Mouse (Mus musculus) bone marrow, adult 2 months (tissue): ENCODE results near the gene Pcgf2. TPM values are rescaled to one million over a fixed set of nuclear protein-coding genes. Genes with fewer than 3 reads are reported as not detected.

Experiments used
- H3K27ac ChIP-seq: fragments of 200-500 bp; 2 replicates; pipeline ENCODE4 v1.5.1; 2012; ENCODE audit warnings: low read depth, mild to moderate bottlenecking, control low read depth, inconsistent platforms, low read length; ENCODE audit not compliant: control insufficient read depth, poor library complexity, insufficient read depth
- H3K4me1 ChIP-seq: fragments of 200-500 bp; 2 replicates; pipeline ENCODE4 v1.6.1; 2011; ENCODE audit warnings: low read length; ENCODE audit not compliant: control insufficient read depth, insufficient read depth
- H3K4me3 ChIP-seq: fragments of 200-500 bp; replicated peaks from 2 replicates; pipeline ENCODE3; 2011; ENCODE audit warnings: mild to moderate bottlenecking, low read depth, low read length, control low read depth; ENCODE audit not compliant: control insufficient read depth
- CTCF ChIP-seq: fragments of 200-500 bp; IDR thresholded peaks from 2 replicates; pipeline ENCODE4 v1.5.1; 2011; ENCODE audit warnings: low read length, control low read depth; ENCODE audit not compliant: control insufficient read depth, insufficient read depth
- POLR2A ChIP-seq: fragments of 200-500 bp; IDR thresholded peaks from 2 replicates; pipeline ENCODE4 v1.6.1; 2011; ENCODE audit warnings: low read depth, mild to moderate bottlenecking, control low read depth, low read length, borderline replicate concordance; ENCODE audit not compliant: control insufficient read depth
- WGBS: fragments of 180-500 bp; shearing (Covaris S2); methylation state at CpG from one replicate; pipeline ENCODE4 v1.1.7; 2018; 5-methylcytosine and 5-hydroxymethylcytosine counted together
- polyA plus RNA-seq: library from polyadenylated mRNA; stranded (reverse); fragments of >200 nt; gene quantifications from 2 replicates; pipeline ENCODE4 v1.2.4, GENCODE M21; 2011; ENCODE audit warnings: low replicate concordance; ENCODE audit not compliant: missing spikeins, insufficient read depth, insufficient read length

The Pcgf2 gene
- polyA plus RNA-seq, result 7.0 and 10.7 TPM in 2 replicates

- H3K4me1 ChIP-seq, result peaks cover 1% of the 10 kb centered on the region
Observed at GRCm38 (mm10) chr11:97700003-97700745, at the start of gene Pcgf2. TSS of gene Pcgf2 (minus strand) at chr11:97700497.

GRCm38 (mm10) chr11:97748496-97748895, 48.2 kb upstream of the Pcgf2 start:
- WGBS, result 78% methylated on average over 5 of the region's 5 CpGs
- H3K27ac ChIP-seq, result 0 out of 2 replicates have a peak overlapping the region, but pooled peaks have one; percentile 17
- TF ChIP-seq POLR2A (no peak), CTCF (no peak)
- no peak overlapping the region for H3K4me3 ChIP-seq
- H3K4me1 ChIP-seq, result no peaks in the 10 kb centered on the region; the same call in 1 of the 2 replicates

More at GRCm38 (mm10) chr11:97700003-97700745, at the start of gene Pcgf2:
- peak within 1 kb of the TSS; percentile 69 for H3K4me3 ChIP-seq
- peak within 1 kb of the TSS; percentile 30; the same call in 1 of the 2 replicates for H3K27ac ChIP-seq
- under 1% methylated on average over 85 of the region's 85 CpGs for whole genome bisulfite sequencing
- TF ChIP-seq CTCF (no peak), POLR2A (no peak)

- TF ChIP-seq CTCF, result no peak
- no peak for TF ChIP-seq POLR2A
- WGBS, result 89% methylated on average over 8 of the region's 8 CpGs
Observed at GRCm38 (mm10) chr11:97747773-97748172, 47.5 kb upstream of the Pcgf2 start.

GRCm38 (mm10) chr11:97745331-97745721, 45.0 kb upstream of the Pcgf2 start:
- TF ChIP-seq POLR2A (no peak), CTCF (no peak)
- Histone ChIP-seq H3K4me1 (peaks cover 3% of the 10 kb centered on the region; the same call in 1 of the 2 replicates), H3K27ac (peak overlapping the region; percentile 89), H3K4me3 (peak overlapping the region; percentile 80)
- 4% methylated on average over 13 of the region's 13 CpGs for WGBS

More at GRCm38 (mm10) chr11:97747773-97748172, 47.5 kb upstream of the Pcgf2 start:
- Histone ChIP-seq H3K4me3 (no peak overlapping the region), H3K27ac (no peak overlapping the region), H3K4me1 (no peaks in the 10 kb centered on the region; the same call in 1 of the 2 replicates)

GRCm38 (mm10) chr11:97744718-97745330, 44.5 kb upstream of the Pcgf2 start:
- peak overlapping the region; percentile 89 for H3K27ac ChIP-seq
- TF ChIP-seq CTCF, result no peak
- no peak; the same call in 1 of the 2 replicates for TF ChIP-seq POLR2A
- peaks cover 4% of the 10 kb centered on the region for H3K4me1 ChIP-seq
- peak overlapping the region; percentile 80 for H3K4me3 ChIP-seq
- WGBS, result 1% methylated on average over 57 of the region's 57 CpGs

- WGBS, result under 1% methylated on average over 62 of the region's 63 CpGs
- H3K4me1 ChIP-seq, result peaks cover 4% of the 10 kb centered on the region
- TF ChIP-seq CTCF (no peak), POLR2A (no peak)
- H3K4me3 ChIP-seq, result peak within 1 kb of the TSS; percentile 80
- peak within 1 kb of the TSS; percentile 89 for H3K27ac ChIP-seq
Observed at GRCm38 (mm10) chr11:97744063-97744717, 43.9 kb upstream of the Pcgf2 start, which contains the start of gene Pip4k2b. TSS of gene Pip4k2b (minus strand) at chr11:97744704.

GRCm38 (mm10) chr11:97743423-97743822, 43.1 kb upstream of the Pcgf2 start:
- H3K4me1 ChIP-seq, result peaks cover 4% of the 10 kb centered on the region

More at GRCm38 (mm10) chr11:97743423-97743822, 43.1 kb upstream of the Pcgf2 start:
- TF ChIP-seq POLR2A (no peak), CTCF (no peak)
- Histone ChIP-seq H3K4me3 (peak overlapping the region; percentile 73), H3K27ac (peak overlapping the region; percentile 49; the same call in 1 of the 2 replicates)
- 2% methylated on average over 9 of the region's 9 CpGs for WGBS
